Mouse (Mus musculus): ENCODE measurements around the gene Micall1. TPM values are rescaled to one million over a fixed set of nuclear protein-coding genes. Genes with fewer than 3 reads are reported as not detected.
A peak's percentile ranks its signal among the peaks of the same experiment; 100 is the strongest.

Gene Micall1
- polyA plus RNA-seq, 1 experiment from 2014 or later: 7.2 TPM

- Histone ChIP-seq H3K4me1 (ENCODE audit: control insufficient read depth, insufficient read depth, low read length) (peaks cover 9% of the 10 kb centered on the region), H3K27ac (ENCODE audit: low read depth, low read length) (no peak overlapping the region), H3K4me2 (replicated peaks; ENCODE audit: low read depth, low read length) (no peak overlapping the region), H3K9me3 (ENCODE audit: control insufficient read depth, low read length) (no peaks in the 10 kb centered on the region), H3K36me3 (ENCODE audit: control insufficient read depth, insufficient read depth, low read length) (peaks cover under 1% of the 10 kb centered on the region; the same call in 1 of the 2 replicates), H3K9ac (ENCODE audit: low read depth, low read length) (no peak overlapping the region), H3K27me3 (ENCODE audit: control insufficient read depth, insufficient read depth, low read length) (no peaks in the 10 kb centered on the region), H3K4me3 (ENCODE audit: low read length) (no peak overlapping the region)
- WGBS: 62% methylated on average over 5 of the region's 5 CpGs
- no peak for ATAC-seq (ENCODE audit: low FRiP score, low TSS enrichment)
Measured at GRCm38 (mm10) chr15:79071117-79072039, 37.3 kb upstream of the Micall1 start.

- no peak for ATAC-seq (ENCODE audit: low FRiP score, low TSS enrichment)
- no peak overlapping the region for H3K4me2 ChIP-seq (replicated peaks; ENCODE audit: low read depth, low read length)
- no peak overlapping the region for H3K4me3 ChIP-seq (ENCODE audit: low read length)
Measured at GRCm38 (mm10) chr15:79073752-79074151, 34.9 kb upstream of the Micall1 start.

GRCm38 (mm10) chr15:79074446-79074845 lies 34.3 kb upstream of the Micall1 start:
- peaks cover 31% of the 10 kb centered on the region for H3K36me3 ChIP-seq (ENCODE audit: control insufficient read depth, insufficient read depth, low read length)
- peaks cover 9% of the 10 kb centered on the region for H3K4me1 ChIP-seq (ENCODE audit: control insufficient read depth, insufficient read depth, low read length)
- no peak for ATAC-seq (ENCODE audit: low FRiP score, low TSS enrichment)
- H3K9me3 ChIP-seq (ENCODE audit: control insufficient read depth, low read length): no peaks in the 10 kb centered on the region
- peak overlapping the region; percentile 72; the same call in 1 of the 2 replicates for H3K9ac ChIP-seq (ENCODE audit: low read depth, low read length)
- H3K4me3 ChIP-seq (ENCODE audit: low read length): peak overlapping the region; percentile 97
- 32% methylated on average over 10 of the region's 10 CpGs for WGBS
- H3K4me2 ChIP-seq (replicated peaks; ENCODE audit: low read depth, low read length): peak overlapping the region; percentile 81
- peak overlapping the region; percentile 66 for H3K27ac ChIP-seq (ENCODE audit: low read depth, low read length)
- no peaks in the 10 kb centered on the region for H3K27me3 ChIP-seq (ENCODE audit: control insufficient read depth, insufficient read depth, low read length)

More at GRCm38 (mm10) chr15:79073752-79074151, 34.9 kb upstream of the Micall1 start:
- peaks cover 24% of the 10 kb centered on the region for H3K36me3 ChIP-seq (ENCODE audit: control insufficient read depth, insufficient read depth, low read length)
- peaks cover 9% of the 10 kb centered on the region for H3K4me1 ChIP-seq (ENCODE audit: control insufficient read depth, insufficient read depth, low read length)
- no peak overlapping the region for H3K9ac ChIP-seq (ENCODE audit: low read depth, low read length)
- no peak overlapping the region for H3K27ac ChIP-seq (ENCODE audit: low read depth, low read length)
- H3K9me3 ChIP-seq (ENCODE audit: control insufficient read depth, low read length): no peaks in the 10 kb centered on the region
- H3K27me3 ChIP-seq (ENCODE audit: control insufficient read depth, insufficient read depth, low read length): no peaks in the 10 kb centered on the region

- no peaks in the 10 kb centered on the region for H3K9me3 ChIP-seq (ENCODE audit: control insufficient read depth, low read length)
- under 1% methylated on average over 49 of the region's 49 CpGs for WGBS
Measured at GRCm38 (mm10) chr15:79074913-79075532, 33.7 kb upstream of the Micall1 start, which contains the start of gene Eif3l. Gene Eif3l (plus strand): TSS chr15:79075179.

GRCm38 (mm10) chr15:79075658-79076365 lies 32.9 kb upstream of the Micall1 start:
- peak overlapping the region; percentile 81 for H3K4me2 ChIP-seq (replicated peaks; ENCODE audit: low read depth, low read length)
- H3K36me3 ChIP-seq (ENCODE audit: control insufficient read depth, insufficient read depth, low read length): peaks cover 44% of the 10 kb centered on the region
- H3K9me3 ChIP-seq (ENCODE audit: control insufficient read depth, low read length): no peaks in the 10 kb centered on the region
- H3K4me1 ChIP-seq (ENCODE audit: control insufficient read depth, insufficient read depth, low read length): peaks cover 9% of the 10 kb centered on the region
- ATAC-seq (ENCODE audit: low FRiP score, low TSS enrichment): no peak
- WGBS: 32% methylated on average over 15 of the region's 15 CpGs
- peak overlapping the region; percentile 66 for H3K27ac ChIP-seq (ENCODE audit: low read depth, low read length)
- H3K4me3 ChIP-seq (ENCODE audit: low read length): peak overlapping the region; percentile 97
- no peaks in the 10 kb centered on the region for H3K27me3 ChIP-seq (ENCODE audit: control insufficient read depth, insufficient read depth, low read length)
- H3K9ac ChIP-seq (ENCODE audit: low read depth, low read length): peak overlapping the region; percentile 72

More at GRCm38 (mm10) chr15:79074913-79075532, 33.7 kb upstream of the Micall1 start, which contains the start of gene Eif3l:
- H3K9ac ChIP-seq (ENCODE audit: low read depth, low read length): peak within 1 kb of the TSS; percentile 72
- peaks cover 37% of the 10 kb centered on the region for H3K36me3 ChIP-seq (ENCODE audit: control insufficient read depth, insufficient read depth, low read length)
- H3K27ac ChIP-seq (ENCODE audit: low read depth, low read length): peak within 1 kb of the TSS; percentile 66
- H3K4me3 ChIP-seq (ENCODE audit: low read length): peak within 1 kb of the TSS; percentile 97
- H3K27me3 ChIP-seq (ENCODE audit: control insufficient read depth, insufficient read depth, low read length): no peaks in the 10 kb centered on the region
- ATAC-seq (ENCODE audit: low FRiP score, low TSS enrichment): peak; percentile 86
- H3K4me2 ChIP-seq (replicated peaks; ENCODE audit: low read depth, low read length): peak within 1 kb of the TSS; percentile 81
- H3K4me1 ChIP-seq (ENCODE audit: control insufficient read depth, insufficient read depth, low read length): peaks cover 9% of the 10 kb centered on the region

- no peak for ATAC-seq (ENCODE audit: low FRiP score, low TSS enrichment)
- H3K9ac ChIP-seq (ENCODE audit: low read depth, low read length): no peak overlapping the region
Measured at GRCm38 (mm10) chr15:79079567-79079966, 29.1 kb upstream of the Micall1 start.

GRCm38 (mm10) chr15:79092284-79092683 lies 16.4 kb upstream of the Micall1 start:
- H3K36me3 ChIP-seq (ENCODE audit: control insufficient read depth, insufficient read depth, low read length): peaks cover 82% of the 10 kb centered on the region
- no peak overlapping the region for H3K4me2 ChIP-seq (replicated peaks; ENCODE audit: low read depth, low read length)
- no peak overlapping the region for H3K4me3 ChIP-seq (ENCODE audit: low read length)
- H3K27ac ChIP-seq (ENCODE audit: low read depth, low read length): no peak overlapping the region
- no peaks in the 10 kb centered on the region for H3K9me3 ChIP-seq (ENCODE audit: control insufficient read depth, low read length)
- WGBS: 89% methylated on average over 6 of the region's 6 CpGs
- peaks cover 8% of the 10 kb centered on the region; the same call in 1 of the 2 replicates for H3K4me1 ChIP-seq (ENCODE audit: control insufficient read depth, insufficient read depth, low read length)
- H3K9ac ChIP-seq (ENCODE audit: low read depth, low read length): no peak overlapping the region
- no peaks in the 10 kb centered on the region for H3K27me3 ChIP-seq (ENCODE audit: control insufficient read depth, insufficient read depth, low read length)
- no peak for ATAC-seq (ENCODE audit: low FRiP score, low TSS enrichment)

More at GRCm38 (mm10) chr15:79079567-79079966, 29.1 kb upstream of the Micall1 start:
- Histone ChIP-seq H3K4me2 (replicated peaks; ENCODE audit: low read depth, low read length) (no peak overlapping the region), H3K9me3 (ENCODE audit: control insufficient read depth, low read length) (no peaks in the 10 kb centered on the region), H3K27me3 (ENCODE audit: control insufficient read depth, insufficient read depth, low read length) (no peaks in the 10 kb centered on the region), H3K4me3 (ENCODE audit: low read length) (no peak overlapping the region), H3K27ac (ENCODE audit: low read depth, low read length) (no peak overlapping the region), H3K36me3 (ENCODE audit: control insufficient read depth, insufficient read depth, low read length) (peaks cover 81% of the 10 kb centered on the region), H3K4me1 (ENCODE audit: control insufficient read depth, insufficient read depth, low read length) (peaks cover 5% of the 10 kb centered on the region)
- 92% methylated on average over 7 of the region's 7 CpGs for WGBS

- ATAC-seq (ENCODE audit: low FRiP score, low TSS enrichment): no peak
- Histone ChIP-seq H3K27me3 (ENCODE audit: control insufficient read depth, insufficient read depth, low read length) (no peaks in the 10 kb centered on the region), H3K9ac (ENCODE audit: low read depth, low read length) (no peak overlapping the region), H3K9me3 (ENCODE audit: control insufficient read depth, low read length) (no peaks in the 10 kb centered on the region), H3K4me1 (ENCODE audit: control insufficient read depth, insufficient read depth, low read length) (peaks cover 18% of the 10 kb centered on the region), H3K4me2 (replicated peaks; ENCODE audit: low read depth, low read length) (no peak overlapping the region), H3K27ac (ENCODE audit: low read depth, low read length) (no peak overlapping the region), H3K4me3 (ENCODE audit: low read length) (no peak overlapping the region), H3K36me3 (ENCODE audit: control insufficient read depth, insufficient read depth, low read length) (peaks cover 77% of the 10 kb centered on the region)
- WGBS: 76% methylated on average over 7 of the region's 7 CpGs
Measured at GRCm38 (mm10) chr15:79093083-79093839, 15.4 kb upstream of the Micall1 start.
